Mouse (Mus musculus) erythroid progenitor cell, adult 5-6 weeks (primary cell): ENCODE results near the gene Prima1. TPM values are rescaled to one million over a fixed set of nuclear protein-coding genes. Genes with fewer than 3 reads are reported as not detected.

Experiments
- ATAC-seq: replicated peaks from 2 replicates; pipeline ENCODE4 v1.8.0; 2016; ENCODE audit warnings: moderate number of reproducible peaks, mild to moderate bottlenecking, moderate TSS enrichment, inconsistent platforms; ENCODE audit not compliant: poor library complexity, low FRiP score, severe bottlenecking
- total RNA-seq, 2 experiments: library from RNA; stranded (forward) in 1 of 2; stranded (reverse) in 1 of 2; fragments of 150-400 nt in 1 of 2; fragments of 186-747, 209-891 nt in 1 of 2; gene quantifications; 2 replicates each; pipeline versions ENCODE4 v1.2.3 to v1.2.4; 2015 to 2017; ENCODE audit warnings: low replicate concordance in 2 of 2

The Prima1 gene
- total RNA-seq, 2 experiments from 2014 or later = not detected

DNA sequence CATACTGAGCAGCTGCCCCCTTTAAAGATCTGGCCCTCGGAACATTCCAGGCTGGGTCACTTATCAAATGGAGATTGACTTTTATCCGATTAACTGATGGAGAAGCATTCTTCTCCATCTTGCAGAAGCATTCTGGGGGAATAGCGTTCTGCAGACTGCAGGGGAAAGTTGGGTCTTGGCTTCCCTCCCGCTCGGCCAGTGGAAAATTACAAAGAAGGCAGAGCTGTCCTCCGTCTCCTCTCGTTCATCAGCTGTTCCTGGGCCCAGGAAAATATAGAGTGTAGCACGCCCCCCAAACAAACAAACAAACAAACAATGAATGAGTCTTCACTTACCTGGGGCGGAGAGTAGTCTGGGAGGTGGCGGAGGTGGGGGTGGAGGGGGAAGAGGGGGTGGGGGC is 6.7 kb downstream of the Prima1 start:
- no peak for ATAC-seq

DNA sequence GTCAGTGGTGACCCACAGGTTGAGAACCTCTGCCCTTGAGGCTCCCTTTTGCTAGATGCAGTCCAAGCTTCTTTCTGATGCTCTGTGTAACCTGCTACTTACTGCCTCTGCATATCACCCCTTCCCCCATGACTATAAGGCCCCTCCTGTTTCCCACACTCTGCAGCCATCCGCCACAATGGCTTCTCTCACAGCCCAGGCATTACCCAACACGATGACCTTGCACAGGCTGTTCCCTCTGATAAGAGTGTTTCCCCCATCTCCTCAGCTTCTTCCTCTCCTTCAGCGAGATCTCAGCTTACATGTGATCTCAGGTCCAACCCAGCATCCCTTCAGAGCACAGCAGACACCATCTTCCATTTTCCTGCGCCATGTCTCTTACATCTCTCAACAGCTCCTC is 12.9 kb downstream of the Prima1 start:
- no peak for ATAC-seq

DNA sequence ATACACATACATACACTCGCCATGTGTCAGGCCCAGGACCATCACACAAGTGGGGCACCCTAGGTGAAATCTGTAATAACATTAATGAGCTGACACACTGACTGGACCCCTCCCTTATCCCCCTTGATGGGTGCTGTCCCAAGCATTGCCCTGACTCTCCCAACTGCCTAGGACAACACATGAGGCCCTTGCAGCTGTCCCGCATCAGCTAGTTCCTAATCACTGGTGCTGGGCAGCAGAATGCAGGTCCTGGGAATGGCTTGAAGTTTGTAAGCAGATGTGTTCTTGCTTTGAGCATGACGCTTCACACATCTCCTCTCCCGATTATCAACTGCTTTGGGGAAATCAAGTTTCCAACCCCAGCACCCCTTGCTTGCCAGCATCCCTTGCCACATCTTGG is 15.8 kb downstream of the Prima1 start:
- ATAC-seq = no peak

DNA sequence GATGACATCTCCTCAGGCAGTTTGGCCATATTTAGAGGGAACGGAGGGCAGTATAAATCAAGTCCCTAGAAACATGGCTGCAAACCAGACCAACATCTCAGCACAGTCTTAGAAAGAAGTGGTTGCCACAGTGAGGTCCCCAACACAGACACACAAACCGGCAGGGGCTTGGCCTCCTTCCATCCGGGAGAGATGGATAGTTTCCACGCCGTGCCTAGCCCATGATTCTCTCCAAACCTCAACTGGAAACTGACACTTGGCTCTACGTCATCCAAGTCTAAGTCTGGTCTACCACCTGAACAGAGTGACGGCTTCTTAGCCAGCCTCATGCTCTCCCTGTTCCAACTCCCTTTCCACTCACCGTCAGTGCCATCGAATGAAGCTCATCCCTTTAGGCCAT is 18.3 kb downstream of the Prima1 start:
- no peak for ATAC-seq

DNA sequence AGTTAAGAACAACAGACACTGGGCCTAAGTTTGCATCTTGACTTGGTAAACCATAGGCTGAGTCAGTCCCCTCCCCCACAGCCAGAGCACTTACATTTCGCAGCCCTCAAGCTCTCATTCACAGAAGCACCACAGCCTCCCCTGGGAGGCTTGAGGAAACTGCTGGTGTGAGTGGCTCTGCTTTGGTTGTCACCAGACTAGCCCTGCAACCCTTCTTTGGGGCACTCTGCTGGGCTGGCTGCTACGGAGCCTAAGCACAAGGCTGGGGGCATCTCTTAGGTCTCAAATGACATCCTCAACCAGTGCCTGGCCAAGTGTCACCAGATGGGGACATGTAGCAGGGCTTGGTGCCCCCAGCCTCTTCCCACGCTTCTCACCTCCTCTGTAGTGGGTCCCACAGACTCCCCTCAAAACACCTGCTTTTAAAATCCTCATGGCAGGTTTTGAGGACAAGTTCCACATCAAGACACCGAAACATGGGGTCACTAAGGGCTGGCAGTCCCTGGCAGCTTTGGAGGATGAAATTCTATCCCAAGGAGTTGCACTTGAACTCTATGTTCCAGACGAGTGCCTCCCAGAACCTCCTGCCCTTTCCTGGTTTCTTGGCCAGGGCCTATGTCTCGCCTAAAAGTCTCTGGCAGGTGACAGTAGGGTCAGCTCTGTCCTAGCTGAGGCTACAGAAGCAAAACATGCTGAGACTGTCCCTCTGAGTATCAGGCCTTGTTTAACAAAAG is 25.9 kb downstream of the Prima1 start:
- no peak for ATAC-seq

DNA sequence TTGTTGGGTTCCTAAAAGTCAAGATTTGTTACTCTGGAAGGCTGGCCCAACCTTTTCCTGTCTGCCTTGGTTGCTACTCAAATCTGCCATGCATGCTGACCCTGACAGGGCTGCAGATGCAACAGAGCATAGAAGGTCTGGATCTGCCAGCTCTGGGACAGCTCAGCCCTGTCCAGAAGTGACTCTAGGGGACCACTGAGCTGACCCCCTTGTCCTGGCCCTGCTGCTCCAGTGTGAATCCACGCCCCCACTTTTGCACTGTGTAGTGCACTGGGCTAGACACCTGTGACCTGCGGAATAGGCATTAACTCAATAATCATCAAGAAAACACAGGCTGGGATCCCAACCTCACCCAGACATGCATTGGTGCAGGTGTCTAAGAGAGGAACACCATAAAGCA is 27.2 kb downstream of the Prima1 start:
- ATAC-seq = no peak

DNA sequence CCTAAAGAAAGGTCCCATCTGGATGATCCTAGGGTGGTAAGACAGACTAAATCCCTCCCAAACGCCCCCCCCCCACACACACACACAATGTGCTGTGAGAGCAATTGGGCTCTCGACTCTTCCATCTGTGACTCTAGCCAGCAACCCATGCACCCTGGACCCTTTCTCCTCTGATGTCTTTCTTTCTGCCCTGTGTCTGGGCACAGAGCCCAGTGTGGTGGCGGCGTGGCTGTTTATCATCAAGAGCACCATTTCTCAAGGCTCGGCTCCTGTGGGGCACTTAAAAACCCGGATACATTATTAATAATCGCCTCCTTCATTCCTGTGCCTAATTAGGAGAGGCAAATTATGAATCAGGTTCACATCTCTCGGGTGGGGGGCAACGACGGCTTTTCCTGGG is 27.7 kb downstream of the Prima1 start:
- ATAC-seq = no peak

DNA sequence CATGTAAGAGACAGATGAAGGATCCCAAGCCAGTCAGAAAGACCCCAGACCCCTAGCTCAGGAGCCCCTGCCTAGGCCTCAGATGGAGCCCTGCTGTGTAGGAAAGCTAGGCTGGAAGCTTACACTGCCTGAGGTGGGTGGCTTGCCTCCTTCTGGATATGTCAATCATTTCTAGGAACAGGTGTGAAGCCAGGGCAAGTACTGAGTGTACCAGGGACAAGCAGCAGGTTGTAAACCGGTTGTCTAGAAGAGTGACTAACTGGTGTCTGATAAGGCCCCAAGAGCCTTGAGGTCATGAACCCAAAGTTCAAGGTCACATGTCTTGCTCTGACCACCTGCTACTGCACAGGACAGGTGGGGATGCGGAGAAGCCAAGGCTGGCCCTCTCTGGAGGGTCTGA is 28.4 kb downstream of the Prima1 start:
- ATAC-seq = no peak

DNA sequence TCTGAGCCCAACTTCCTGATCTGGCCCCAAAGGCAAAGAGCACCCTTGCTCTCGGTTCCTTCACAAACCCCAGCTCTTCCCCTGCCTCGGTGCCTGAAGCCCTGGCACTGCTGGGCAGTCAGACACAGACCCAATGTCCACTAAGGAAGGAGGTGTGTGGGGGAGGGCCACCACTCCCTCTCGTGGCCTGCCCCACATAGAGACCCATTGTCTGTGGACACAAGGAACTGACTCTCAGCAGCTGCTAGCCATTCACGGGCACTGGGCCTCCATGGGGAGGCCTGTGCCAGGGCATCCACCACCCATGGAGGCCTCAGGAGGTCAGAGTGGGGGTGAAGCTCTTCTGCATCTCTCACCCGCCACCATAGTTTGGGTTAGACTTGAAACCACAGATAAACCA is 30.9 kb downstream of the Prima1 start:
- ATAC-seq = no peak

DNA sequence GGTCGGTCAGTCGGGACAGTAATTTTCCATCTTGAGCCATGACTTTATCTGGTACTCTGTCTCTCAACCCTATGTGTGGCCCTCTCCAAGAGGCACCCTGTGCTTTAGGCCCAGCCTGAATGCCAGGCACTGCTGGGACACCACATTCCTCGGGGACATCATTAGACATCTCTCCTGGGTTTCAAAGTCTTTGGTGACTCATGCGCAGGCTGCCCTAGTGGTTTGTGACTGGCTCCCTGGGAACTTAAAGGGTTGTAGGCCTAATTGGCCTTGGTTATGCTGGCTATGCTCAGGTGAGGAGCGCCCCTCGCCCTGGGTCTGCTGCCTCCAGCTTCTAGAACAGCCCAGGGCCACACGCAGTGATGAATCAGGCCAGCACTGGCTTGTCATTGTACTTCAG is 32.4 kb downstream of the Prima1 start:
- ATAC-seq = no peak

DNA sequence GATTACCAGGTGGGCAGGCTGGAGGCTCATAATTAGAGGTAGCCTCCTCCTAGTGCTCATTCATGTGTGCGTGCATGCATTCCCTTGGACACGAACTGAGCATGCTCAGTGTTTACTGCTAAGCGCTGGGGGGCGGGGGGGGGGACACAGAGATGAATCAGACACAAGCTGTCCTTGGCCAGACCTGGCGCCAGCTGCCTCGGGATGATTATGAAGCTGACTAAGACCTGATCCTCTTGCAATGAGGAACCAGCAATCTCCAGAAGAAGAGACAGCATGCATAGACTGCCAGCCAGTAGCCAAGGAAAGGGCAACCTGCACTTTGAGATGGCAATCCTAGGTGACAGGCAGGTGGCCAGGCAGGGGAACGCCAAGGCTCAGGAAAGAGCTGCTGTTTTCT is 36.4 kb downstream of the Prima1 start:
- ATAC-seq = no peak

DNA sequence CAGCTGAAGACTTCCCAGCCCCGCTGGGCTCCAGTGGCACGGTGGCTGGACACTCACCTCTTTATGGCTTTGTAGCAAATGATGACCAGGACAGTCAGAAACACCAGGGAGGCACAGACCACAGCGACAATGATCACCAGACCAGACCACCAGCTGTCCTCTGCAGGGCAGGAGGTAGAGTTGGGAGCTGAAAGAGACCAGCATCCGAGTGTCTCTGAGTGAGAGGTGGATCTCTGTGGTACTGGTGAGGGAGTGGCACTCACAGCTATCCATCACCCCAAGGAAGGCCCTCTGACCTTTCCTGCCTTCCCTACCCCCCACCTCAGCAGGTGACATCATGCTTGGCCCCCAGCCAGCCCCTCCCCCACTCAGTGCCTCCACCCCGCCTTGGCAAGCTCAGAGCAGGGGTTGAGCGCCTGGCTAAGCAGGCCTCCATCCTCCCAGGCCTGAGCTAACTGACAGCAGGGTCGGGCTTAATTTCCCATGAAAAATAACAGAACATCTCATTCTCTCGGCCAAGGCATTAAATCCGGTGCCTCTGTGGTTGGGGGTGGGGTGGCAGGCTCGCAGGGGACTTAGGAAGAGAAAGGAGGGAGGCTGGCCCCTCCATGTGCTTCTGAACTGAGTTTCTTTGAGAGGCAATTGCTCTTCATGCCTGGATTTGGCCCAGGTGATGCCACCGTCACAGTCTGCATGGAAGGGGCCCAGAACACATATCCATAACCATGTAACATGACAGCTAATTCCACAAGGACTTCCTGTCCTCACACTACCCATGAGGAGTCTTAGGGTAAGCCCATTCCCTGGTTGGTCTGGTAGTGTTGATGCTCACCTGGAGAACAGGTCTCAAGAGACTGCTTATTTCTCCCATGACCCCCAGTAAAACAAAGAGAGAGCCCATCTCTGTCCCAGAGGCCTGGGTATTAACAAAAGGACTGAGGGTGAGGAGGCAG is 39.1 kb downstream of the Prima1 start:
- ATAC-seq = no peak

DNA sequence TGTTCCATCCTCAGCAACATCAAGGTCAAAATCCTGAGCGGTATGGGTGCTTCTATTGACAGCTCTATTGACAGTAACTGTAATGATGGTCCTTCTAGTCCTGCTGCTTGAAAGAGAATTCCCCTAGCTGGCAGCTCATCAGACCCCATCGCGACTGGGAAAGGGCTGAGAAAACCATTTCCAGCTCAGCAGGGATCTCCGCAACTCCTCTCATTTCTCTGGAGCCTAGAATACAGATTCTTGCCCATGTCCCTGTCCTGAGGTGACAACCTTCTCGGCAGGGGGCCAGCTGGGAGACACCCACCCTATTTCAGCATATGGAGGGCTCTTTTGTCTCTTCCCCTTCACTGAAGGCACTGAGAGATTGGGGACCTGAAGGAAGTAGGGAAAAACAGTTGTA is 49.0 kb downstream of the Prima1 start:
- ATAC-seq = no peak

DNA sequence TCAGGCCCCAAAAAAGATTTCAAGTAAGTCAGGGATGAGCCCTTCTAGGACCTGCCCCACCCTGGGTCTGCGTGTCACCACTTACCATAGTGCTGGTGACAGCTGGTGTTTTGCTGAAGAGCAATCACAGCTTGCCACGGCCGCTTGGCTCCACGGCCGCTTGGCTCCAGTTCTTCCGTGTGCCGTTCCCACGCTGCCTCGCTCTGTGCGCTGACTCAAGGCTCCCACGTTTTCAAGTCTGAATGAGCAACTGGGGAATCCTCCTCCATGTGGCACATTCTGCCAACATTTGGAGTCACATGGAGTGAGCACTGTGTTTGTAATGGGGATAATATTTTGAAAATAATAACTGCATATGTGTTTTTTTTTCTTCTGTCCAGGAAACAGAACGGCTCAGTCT is 52.2 kb downstream of the Prima1 start:
- no peak for ATAC-seq

DNA sequence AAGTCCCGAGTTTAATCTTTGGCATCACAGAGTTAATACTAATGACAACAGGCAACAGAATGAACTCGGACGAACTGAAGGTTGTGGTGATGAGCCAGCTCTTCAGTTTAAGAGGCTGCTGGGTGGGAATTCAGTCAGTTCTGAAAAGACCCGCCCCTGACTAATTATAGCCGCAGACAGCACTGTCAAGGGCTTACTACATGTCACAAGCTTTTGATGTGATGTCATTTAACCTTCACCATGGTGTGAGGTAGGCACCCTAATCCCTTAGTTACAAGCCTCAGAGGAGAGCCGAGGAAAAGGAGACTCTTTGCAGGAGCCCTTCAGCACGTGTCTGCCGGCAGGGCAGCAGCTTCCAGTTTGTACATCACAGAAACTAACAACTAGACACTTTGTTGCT is 53.7 kb downstream of the Prima1 start:
- no peak for ATAC-seq

DNA sequence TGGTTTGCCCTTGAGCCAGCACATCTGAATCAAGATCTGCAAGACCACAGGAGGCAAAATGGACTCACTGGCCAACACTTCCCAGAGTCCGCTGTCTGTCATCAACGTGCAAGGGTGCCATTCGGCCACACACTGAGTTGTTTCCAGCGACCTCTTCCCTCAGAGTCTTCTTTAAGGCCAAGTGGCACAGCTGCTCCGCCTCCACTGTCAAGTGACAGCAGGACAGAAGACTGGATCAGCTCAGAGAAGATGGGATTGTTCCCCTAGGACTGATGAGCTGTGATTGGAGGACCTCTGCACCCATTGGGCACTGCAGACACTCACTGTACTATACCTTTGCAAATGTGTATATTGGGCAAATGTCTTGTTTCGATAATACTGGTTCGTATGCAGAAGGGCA is 54.9 kb downstream of the Prima1 start:
- no peak for ATAC-seq

DNA sequence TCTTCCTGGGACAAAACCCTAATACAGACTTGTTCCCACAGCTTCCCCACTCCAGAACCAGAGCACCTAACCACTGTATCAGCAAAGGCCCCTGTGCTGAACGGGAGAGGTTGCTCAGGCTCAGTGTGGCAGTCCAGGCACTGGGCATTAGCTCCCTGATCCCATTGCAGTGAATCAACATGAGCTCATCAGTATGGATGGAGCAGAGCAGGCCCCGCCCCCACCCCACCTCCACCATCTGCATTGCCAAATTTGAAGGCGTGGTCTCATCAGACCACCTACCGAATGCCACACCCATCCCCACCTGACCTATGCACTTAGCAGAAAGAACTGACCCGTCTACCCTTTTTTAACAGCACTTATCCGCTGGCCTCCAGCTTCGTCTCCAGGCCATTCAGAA is 58.9 kb downstream of the Prima1 start:
- ATAC-seq = no peak

DNA sequence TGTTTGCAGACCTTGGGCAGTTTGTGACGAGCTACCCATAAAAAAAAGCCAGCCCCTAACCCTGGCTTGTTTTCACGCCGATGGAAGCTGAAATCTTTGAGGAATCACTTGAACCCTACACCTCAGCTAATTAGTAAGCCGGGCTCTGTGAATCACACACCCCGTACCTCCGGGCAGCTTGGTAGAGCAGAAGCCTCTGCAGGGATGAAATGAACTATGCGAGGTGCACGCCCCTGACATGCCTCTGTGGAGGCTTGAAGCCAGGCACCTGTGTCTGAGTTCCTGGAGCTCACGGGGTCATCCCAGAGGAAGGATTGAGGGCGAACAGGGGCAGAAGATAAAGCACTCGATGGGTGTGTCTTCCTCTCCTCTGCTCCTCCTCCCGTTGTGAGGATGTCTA is 73.1 kb downstream of the Prima1 start:
- no peak for ATAC-seq

DNA sequence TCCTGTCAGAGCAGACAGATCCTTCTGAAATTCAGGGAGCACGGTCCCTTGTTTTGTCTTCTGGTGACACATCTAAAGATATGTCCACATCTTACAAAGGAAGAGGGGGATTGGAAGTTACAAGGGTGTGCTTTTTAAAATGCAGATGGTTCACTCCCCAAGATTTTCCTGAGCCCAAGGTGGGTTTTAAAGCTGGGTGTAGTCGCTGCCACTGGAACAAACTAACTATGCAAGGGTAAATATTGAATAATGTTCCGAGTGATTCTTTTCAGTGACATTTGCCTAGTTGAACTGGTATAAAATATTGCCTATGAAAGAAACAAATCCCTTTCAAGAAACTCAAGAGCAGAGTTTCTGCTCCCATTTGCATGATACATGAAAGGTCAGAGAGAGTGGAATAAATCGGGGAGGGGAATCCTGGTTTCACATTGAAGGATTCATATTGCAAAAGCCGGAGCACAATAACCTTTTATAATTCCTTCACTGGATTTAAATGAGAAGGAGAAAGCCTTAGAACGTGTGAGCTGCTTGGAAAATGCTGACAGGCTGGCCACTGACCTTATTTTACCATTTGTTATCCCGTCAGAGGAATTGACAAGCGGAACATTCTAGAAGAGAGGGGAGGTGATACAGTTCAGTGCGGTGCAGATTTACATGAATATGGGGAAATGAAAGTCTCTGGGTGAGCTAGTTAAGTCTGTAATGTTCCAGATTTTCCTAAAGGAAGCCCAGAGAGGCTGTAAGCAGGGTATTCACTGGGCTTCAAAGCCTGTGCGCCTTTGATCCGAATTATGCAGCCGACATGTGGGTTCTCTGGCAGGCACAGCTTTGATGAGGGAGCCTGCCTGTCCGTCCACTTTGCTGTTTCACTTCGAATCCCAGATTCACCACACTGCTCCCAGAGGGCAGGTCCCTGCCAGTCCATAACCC is 77.6 kb downstream of the Prima1 start:
- no peak for ATAC-seq

DNA sequence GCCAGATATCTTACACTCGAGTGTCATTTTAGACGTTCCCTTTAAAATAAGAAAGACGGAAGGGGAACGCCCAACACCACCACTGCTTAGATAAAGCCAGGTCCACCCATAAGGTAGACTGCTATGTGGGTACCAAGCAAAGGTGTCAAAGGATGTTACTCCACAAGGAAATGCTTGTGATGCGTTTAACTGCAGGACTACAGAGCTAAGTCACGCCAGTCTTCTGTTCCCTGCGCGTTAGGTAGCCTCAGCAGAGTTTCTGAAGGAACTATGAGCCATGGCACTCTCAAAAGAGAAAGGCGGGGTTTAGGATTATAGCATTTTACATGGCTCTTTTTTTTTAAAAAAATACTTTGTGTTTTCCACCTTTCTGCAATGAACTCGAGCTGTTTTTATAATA is 78.4 kb downstream of the Prima1 start:
- no peak for ATAC-seq
